Mouse (Mus musculus) CH12.LX (cell line): ENCODE measurements at regions not wholly inside any gene's neighbourhood (a gene's known extent, or its start where the extent isn't known, plus 50 kb on each side); places are given as distances from the start of the nearest gene placed in this dataset.

ENCODE experiments used
- DNase-seq: peaks from one replicate; pipeline ENCODE4 v3.0.0-alpha.2; 2013; ENCODE audit errors: extremely low read depth
- H3K27ac ChIP-seq: 2 replicates; pipeline ENCODE4 v1.5.1; 2012; ENCODE audit warnings: low read depth, mild to moderate bottlenecking, control low read depth, moderate library complexity; ENCODE audit not compliant: insufficient read depth
- H3K27me3 ChIP-seq: replicated peaks from 2 replicates; pipeline ENCODE3; 2012; ENCODE audit warnings: inconsistent platforms
- H3K36me3 ChIP-seq, 2 experiments: replicated peaks in 1 of 2; 2 replicates each; pipeline versions ENCODE3 to v1.6.1; 2012; ENCODE audit warnings: inconsistent platforms in 1 of 2, low read length in 1 of 2, mild to moderate bottlenecking in 1 of 2, mixed read lengths in 1 of 2, moderate library complexity in 1 of 2; ENCODE audit not compliant: control insufficient read depth in 1 of 2, insufficient read depth in 1 of 2
- H3K4me1 ChIP-seq, 2 experiments: 2 replicates each; pipeline ENCODE4 v1.6.1; 2012; ENCODE audit warnings: inconsistent platforms in 1 of 2, moderate library complexity in 1 of 2; ENCODE audit not compliant: insufficient read depth in 2 of 2, control insufficient read depth in 1 of 2
- H3K4me2 ChIP-seq: 2 replicates; pipeline ENCODE4 v1.6.1; 2012; ENCODE audit warnings: low read depth, mild to moderate bottlenecking, control low read depth; ENCODE audit not compliant: poor library complexity, insufficient read depth, severe bottlenecking
- H3K4me3 ChIP-seq, 3 experiments: fragments of 150-350 bp in 1 of 3; sonication (generic) in 1 of 3; replicated peaks in 1 of 3; 2 replicates each; pipeline versions ENCODE3 to v1.5.1; 2011 to 2012; ENCODE audit warnings: low read depth in 2 of 3, low read length in 2 of 3, mild to moderate bottlenecking in 2 of 3, moderate library complexity in 2 of 3, control low read depth in 1 of 3, improper control_type of control experiment in 1 of 3, inconsistent platforms in 1 of 3, mixed read lengths in 1 of 3; ENCODE audit not compliant: poor library complexity in 1 of 3
- H3K79me2 ChIP-seq: replicated peaks from 2 replicates; pipeline ENCODE4 v1.6.1; 2012; ENCODE audit warnings: mild to moderate bottlenecking, moderate library complexity; ENCODE audit not compliant: control insufficient read depth, poor library complexity, insufficient read depth, severe bottlenecking; ENCODE audit errors: extremely low read depth
- H3K9ac ChIP-seq: 2 replicates; pipeline ENCODE4 v1.6.1; 2012; ENCODE audit warnings: low read depth, mild to moderate bottlenecking, control low read depth, moderate library complexity; ENCODE audit not compliant: insufficient read depth
- H3K9me3 ChIP-seq: replicated peaks from 2 replicates; pipeline ENCODE3; 2012; ENCODE audit warnings: low read length, inconsistent platforms, mixed read lengths
- BHLHE40 ChIP-seq: IDR thresholded peaks from 2 replicates; pipeline ENCODE4 v1.6.1; 2011; ENCODE audit warnings: mild to moderate bottlenecking, low read depth, low read length, improper control_type of control experiment
- CHD2 ChIP-seq: IDR thresholded peaks from 2 replicates; pipeline ENCODE4 v1.6.1; 2011; ENCODE audit warnings: low read length, improper control_type of control experiment
- E2F4 ChIP-seq: IDR thresholded peaks from 2 replicates; pipeline ENCODE4 v1.6.1; 2011; ENCODE audit warnings: low read depth, low read length, improper control_type of control experiment; ENCODE audit not compliant: insufficient replicate concordance
- ELF1 ChIP-seq: IDR thresholded peaks from 2 replicates; pipeline ENCODE4 v1.6.1; 2014; ENCODE audit warnings: low read depth, mild to moderate bottlenecking, inconsistent platforms, low read length, improper control_type of control experiment
- EP300 ChIP-seq: IDR thresholded peaks from 2 replicates; pipeline ENCODE4 v1.6.1; 2011; ENCODE audit warnings: low read length, improper control_type of control experiment
- ETS1 ChIP-seq: conservative IDR thresholded peaks from 2 replicates; pipeline ENCODE4 v1.6.1; 2012; ENCODE audit warnings: low read depth, mild to moderate bottlenecking, inconsistent platforms, low read length, improper control_type of control experiment, moderate library complexity
- GABPA ChIP-seq: IDR thresholded peaks from 2 replicates; pipeline ENCODE4 v1.6.1; 2012; ENCODE audit warnings: low read depth, low read length, improper control_type of control experiment, inconsistent platforms; ENCODE audit not compliant: insufficient replicate concordance
- IRF4 ChIP-seq: IDR thresholded peaks from 2 replicates; pipeline ENCODE4 v1.6.1; 2014; ENCODE audit warnings: low read depth, mild to moderate bottlenecking, inconsistent platforms, low read length, improper control_type of control experiment
- JUN ChIP-seq: IDR thresholded peaks from 2 replicates; pipeline ENCODE4 v1.6.1; 2011; ENCODE audit warnings: low read depth, mild to moderate bottlenecking, low read length, improper control_type of control experiment, moderate library complexity; ENCODE audit not compliant: insufficient read depth
- JUND ChIP-seq: conservative IDR thresholded peaks from 2 replicates; pipeline ENCODE4 v1.6.1; 2011; ENCODE audit warnings: low read depth, low read length, improper control_type of control experiment
- MAFK ChIP-seq: IDR thresholded peaks from 2 replicates; pipeline ENCODE4 v1.6.1; 2011; ENCODE audit warnings: low read length, improper control_type of control experiment; ENCODE audit not compliant: insufficient replicate concordance
- MAZ ChIP-seq: IDR thresholded peaks from 2 replicates; pipeline ENCODE4 v1.6.1; 2012; ENCODE audit warnings: low read depth, mild to moderate bottlenecking, inconsistent platforms, low read length, improper control_type of control experiment, moderate library complexity
- MXI1 ChIP-seq: IDR thresholded peaks from 2 replicates; pipeline ENCODE4 v1.6.1; 2011; ENCODE audit warnings: mild to moderate bottlenecking, low read depth, low read length, improper control_type of control experiment
- NELFE ChIP-seq: IDR thresholded peaks from 2 replicates; pipeline ENCODE4 v1.6.1; 2011; ENCODE audit warnings: low read depth, low read length, improper control_type of control experiment
- PAX5 ChIP-seq: IDR thresholded peaks from 2 replicates; pipeline ENCODE4 v1.6.1; 2012; ENCODE audit warnings: low read length, inconsistent platforms, mixed read lengths
- POLR2A ChIP-seq: IDR thresholded peaks from 2 replicates; pipeline ENCODE4 v1.6.1; 2011; ENCODE audit warnings: low read depth, mild to moderate bottlenecking, improper control_type of control experiment, low read length
- POLR2AphosphoS2 ChIP-seq: IDR thresholded peaks from 2 replicates; pipeline ENCODE4 v1.6.1; 2011; ENCODE audit warnings: low read depth, low read length, improper control_type of control experiment
- RCOR1 ChIP-seq: conservative IDR thresholded peaks from 2 replicates; pipeline ENCODE4 v1.6.1; 2012; ENCODE audit warnings: low read depth, mild to moderate bottlenecking, inconsistent platforms, low read length, improper control_type of control experiment
- SIN3A ChIP-seq: IDR thresholded peaks from 2 replicates; pipeline ENCODE4 v1.6.1; 2012; ENCODE audit warnings: low read length, improper control_type of control experiment, inconsistent platforms
- TBP ChIP-seq: conservative IDR thresholded peaks from 2 replicates; pipeline ENCODE4 v1.6.1; 2011; ENCODE audit warnings: low read depth, low read length, improper control_type of control experiment
- TCF12 ChIP-seq: IDR thresholded peaks from 2 replicates; pipeline ENCODE4 v1.6.1; 2014; ENCODE audit warnings: low read depth, mild to moderate bottlenecking, inconsistent platforms, low read length, improper control_type of control experiment
- UBTF ChIP-seq: IDR thresholded peaks from 2 replicates; pipeline ENCODE4 v1.6.1; 2012; ENCODE audit warnings: low read depth, mild to moderate bottlenecking, inconsistent platforms, low read length, improper control_type of control experiment, moderate library complexity
- USF2 ChIP-seq: conservative IDR thresholded peaks from 2 replicates; pipeline ENCODE4 v1.6.1; 2011; ENCODE audit warnings: low read depth, low read length, improper control_type of control experiment
- dilution Hi-C: fragments of 300-500 bp; cut with MboI; formaldehyde crosslinking; loops from 2 replicates; pipeline ENCODE4 v1.14.3; 2020; ENCODE audit warnings: low sequenced_read_pairs; ENCODE audit not compliant: extremely low pct_unique_long_range_greater_than_20kb, extremely low pct_ligation_motif_present
- in situ Hi-C: fragments of 300-500 bp; cut with MboI; formaldehyde crosslinking; loops from 3 replicates; pipeline ENCODE4 v1.14.3; 2019; ENCODE audit warnings: low sequenced_read_pairs, low pct_ligation_motif_present, low pct_unique_long_range_greater_than_20kb, mixed read lengths

DNA sequence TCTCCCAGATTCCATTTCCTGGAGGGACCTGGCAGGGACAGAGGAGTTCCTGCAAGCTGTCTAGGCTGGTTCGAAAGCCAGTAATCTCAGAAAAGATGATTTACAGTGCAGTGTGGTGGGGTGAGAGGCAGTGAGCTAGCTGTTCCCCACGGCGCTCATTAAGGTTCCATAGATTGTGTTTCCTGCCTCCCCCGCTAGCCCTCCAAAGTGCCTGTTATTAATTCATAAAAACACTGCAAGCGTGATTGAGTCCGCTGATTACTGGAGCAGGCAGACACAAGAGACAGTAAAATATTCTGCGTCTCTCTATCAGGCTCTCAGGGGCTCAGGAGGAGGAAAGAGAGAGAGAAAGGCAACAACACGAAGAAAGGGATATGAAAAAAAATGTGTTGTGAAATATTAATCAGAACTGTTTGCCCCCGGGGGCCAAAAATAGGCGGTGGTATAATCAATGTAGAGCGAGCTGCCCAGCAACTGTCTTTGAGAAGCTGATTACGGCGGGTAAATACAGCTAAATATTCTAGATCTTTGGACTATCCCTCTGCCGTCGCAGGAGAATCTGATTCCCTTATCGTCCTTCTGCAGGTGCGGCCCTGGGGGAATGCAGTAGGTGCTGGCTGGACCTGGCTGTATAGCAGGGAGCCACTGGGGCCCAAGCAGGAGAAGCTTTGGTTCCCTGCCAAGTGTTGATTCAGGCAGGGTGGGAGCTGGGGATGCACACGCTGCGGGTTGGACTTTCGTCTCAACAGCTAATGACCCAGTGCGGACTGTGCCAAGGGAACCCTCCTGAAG is 211.3 kb downstream of the Tle3 start:
- no peak overlapping the region for H3K4me3 ChIP-seq
- in situ Hi-C loops (no loop called here), dilution Hi-C loops (no loop called here)
- DNase-seq: no peak
- H3K79me2 ChIP-seq: no peaks in the 10 kb centered on the region
- TF ChIP-seq POLR2AphosphoS2 (no peak), E2F4 (no peak), JUN (no peak), RCOR1 (no peak), UBTF (no peak), BHLHE40 (no peak), IRF4 (no peak), TCF12 (no peak)
- H3K9ac ChIP-seq: no peak overlapping the region
- H3K27ac ChIP-seq: no peak overlapping the region
- H3K9me3 ChIP-seq: no peaks in the 10 kb centered on the region
- no peaks in the 10 kb centered on the region for H3K36me3 ChIP-seq
- peaks cover 10 to 29% of the 10 kb centered on the region in 2 experiments for H3K4me1 ChIP-seq
- no peaks in the 10 kb centered on the region for H3K27me3 ChIP-seq
- no peak overlapping the region for H3K4me2 ChIP-seq

DNA sequence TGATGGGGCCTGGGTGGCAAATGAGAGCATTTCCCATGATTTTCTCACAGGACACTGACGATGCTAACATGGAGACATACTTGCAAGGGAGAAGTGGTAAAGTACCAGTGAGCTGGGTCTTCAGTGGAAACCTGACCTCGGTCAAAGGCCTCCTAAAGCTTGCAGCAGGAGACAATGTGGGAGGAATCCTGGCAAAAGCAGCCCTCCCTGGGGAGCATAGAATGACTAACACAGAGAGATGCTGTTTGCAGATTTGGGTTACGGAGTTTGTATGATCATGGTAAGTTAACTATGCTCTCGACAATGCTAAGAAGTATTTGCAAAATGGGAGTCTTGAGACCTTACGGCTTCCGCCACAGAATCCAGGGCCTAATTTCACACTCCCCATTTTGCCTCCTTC is 208.9 kb downstream of the Tle3 start:
- Histone ChIP-seq H3K9me3 (no peaks in the 10 kb centered on the region), H3K9ac (no peak overlapping the region), H3K27ac (no peak overlapping the region), H3K4me1 (peaks cover 8 to 23% of the 10 kb centered on the region in 2 experiments), H3K36me3 (no peaks in the 10 kb centered on the region)
- dilution Hi-C loops: no loop called here
- DNase-seq: no peak
- TF ChIP-seq PAX5: no peak
- no peak for TF ChIP-seq CHD2
- no peak for TF ChIP-seq JUND
- no peak for TF ChIP-seq GABPA
- no peak for TF ChIP-seq EP300
- TF ChIP-seq ETS1: no peak
- TF ChIP-seq NELFE: no peak
- no peak for TF ChIP-seq MXI1
- no peak for TF ChIP-seq USF2
- TF ChIP-seq SIN3A: no peak
- TF ChIP-seq TBP: no peak
- TF ChIP-seq ELF1: no peak
- no peak for TF ChIP-seq POLR2A
- no peak for TF ChIP-seq MAZ
- TF ChIP-seq MAFK: no peak
- no peak for TF ChIP-seq RCOR1
- TF ChIP-seq, all 38 proteins: peak for 0
- no peaks in the 10 kb centered on the region for H3K27me3 ChIP-seq
- in situ Hi-C loops: no loop called here
- H3K4me2 ChIP-seq: no peak overlapping the region
- no peak overlapping the region for H3K4me3 ChIP-seq
- no peaks in the 10 kb centered on the region for H3K79me2 ChIP-seq
